Mouse (Mus musculus) hindbrain, embryonic 14.5 days (tissue): ENCODE results near the gene Rif1. TPM values are rescaled to one million over a fixed set of nuclear protein-coding genes. Genes with fewer than 3 reads are reported as not detected.
A peak's percentile ranks its signal among the peaks of the same experiment; 100 is the strongest.

Experiments
- ATAC-seq: fragments of 200-750 bp; cut with Nextera tagmentation; 2 replicates; pipeline ENCODE4 v1.8.0; 2017; ENCODE audit warnings: moderate number of reproducible peaks, mild to moderate bottlenecking, moderate TSS enrichment, moderate library complexity; ENCODE audit not compliant: low FRiP score
- DNase-seq: peaks from one replicate; pipeline ENCODE4 v3.0.0-alpha.2; 2015; ENCODE audit warnings: low spot score
- H3K27ac ChIP-seq: fragments of 300-500 bp; sonication (generic); 2 replicates; pipeline ENCODE4 v1.5.1; 2014; ENCODE audit warnings: mild to moderate bottlenecking, moderate library complexity
- H3K27me3 ChIP-seq: fragments of 300-500 bp; sonication (generic); 2 replicates; pipeline ENCODE4 v1.6.1; 2014; ENCODE audit warnings: mild to moderate bottlenecking, low read length, mixed read lengths; ENCODE audit not compliant: control insufficient read depth, insufficient read depth
- H3K36me3 ChIP-seq: fragments of 300-500 bp; sonication (generic); replicated peaks from 2 replicates; pipeline ENCODE4 v1.6.1; 2014; ENCODE audit not compliant: control insufficient read depth, insufficient read depth
- H3K4me1 ChIP-seq: fragments of 300-500 bp; sonication (generic); replicated peaks from 2 replicates; pipeline ENCODE4 v1.6.1; 2014; ENCODE audit warnings: antibody characterized with exemption, low read length, mixed read lengths; ENCODE audit not compliant: control insufficient read depth, insufficient read depth
- H3K4me2 ChIP-seq: fragments of 300-500 bp; sonication (generic); replicated peaks from 2 replicates; pipeline ENCODE4 v1.6.1; 2014; ENCODE audit warnings: mild to moderate bottlenecking, moderate library complexity
- H3K4me3 ChIP-seq: fragments of 300-500 bp; sonication (generic); replicated peaks from 2 replicates; pipeline ENCODE4 v1.5.1; 2014; ENCODE audit warnings: mild to moderate bottlenecking, low read length
- H3K9ac ChIP-seq: fragments of 300-500 bp; sonication (generic); 2 replicates; pipeline ENCODE4 v1.6.1; 2014
- H3K9me3 ChIP-seq: fragments of 300-500 bp; sonication (generic); 2 replicates; pipeline ENCODE4 v1.6.1; 2016; ENCODE audit warnings: low read length; ENCODE audit not compliant: control insufficient read depth
- WGBS: fragments of 180-500 bp; shearing (Covaris S2); extraction: QIAGEN DNeasy Blood & Tissue Kit; methylation state at CpG from one replicate; pipeline ENCODE4 v1.1.7; 2014; 5-methylcytosine and 5-hydroxymethylcytosine counted together
- polyA plus RNA-seq: library from polyadenylated mRNA; unstranded; fragments of >200 nt; fragmentation: Nextera tagmentation; extraction: Ambion mirVana; gene quantifications from 2 replicates; pipeline ENCODE4 v1.2.1, GENCODE M21; 2014

The Rif1 gene
- 25.5 and 32.4 TPM in 2 replicates for polyA plus RNA-seq

- H3K9me3 ChIP-seq = no peaks in the 10 kb centered on the region
- H3K9ac ChIP-seq = peak within 1 kb of the TSS; percentile 90
- peaks cover 13% of the 10 kb centered on the region for H3K4me1 ChIP-seq
- ATAC-seq (peak; percentile 97), DNase-seq (peak; percentile 84)
- H3K27me3 ChIP-seq = no peaks in the 10 kb centered on the region
- WGBS = under 1% methylated on average over 65 of the region's 72 CpGs
- H3K36me3 ChIP-seq = peaks cover 25% of the 10 kb centered on the region
- H3K4me3 ChIP-seq = peak within 1 kb of the TSS; percentile 99
- peak within 1 kb of the TSS; percentile 67 for H3K27ac ChIP-seq
- peak within 1 kb of the TSS; percentile 80 for H3K4me2 ChIP-seq
Measured at GRCm38 (mm10) chr2:52072491-52073140, at the start of gene Rif1. Gene Rif1, plus strand, starts transcription at chr2:52072832.

DNA sequence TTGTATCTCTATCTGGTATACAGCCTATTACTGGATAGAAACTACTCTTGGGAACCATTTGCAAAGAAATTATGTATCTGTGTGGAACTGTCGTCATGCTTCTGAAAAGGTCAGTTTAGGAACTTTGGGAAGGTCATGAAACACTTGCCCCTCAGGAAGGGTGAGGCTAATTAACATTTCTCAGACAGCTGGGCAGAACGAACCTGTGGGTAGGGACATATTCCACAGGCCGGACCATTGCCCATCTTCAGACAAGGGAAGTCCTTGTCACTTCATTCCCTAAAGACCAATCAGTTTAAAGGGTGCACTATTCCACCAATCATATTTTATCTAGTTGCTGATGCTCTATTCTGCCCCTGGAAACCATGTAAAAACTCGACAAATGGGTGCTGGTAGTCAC lies 45.6 kb upstream of the Rif1 start:
- Histone ChIP-seq H3K4me3 (no peak overlapping the region), H3K4me2 (no peak overlapping the region), H3K9me3 (0 out of 2 replicates have a peak, but pooled peaks cover 6% of the 10 kb centered on the region), H3K27me3 (no peaks in the 10 kb centered on the region), H3K36me3 (no peaks in the 10 kb centered on the region), H3K27ac (no peak overlapping the region), H3K9ac (no peak overlapping the region), H3K4me1 (no peaks in the 10 kb centered on the region)
- DNase-seq (no peak), ATAC-seq (no peak)
- WGBS = 71% methylated on average over 4 of the region's 4 CpGs

- H3K4me2 ChIP-seq = no peak overlapping the region
- H3K36me3 ChIP-seq = no peaks in the 10 kb centered on the region
- DNase-seq = no peak
- ATAC-seq = no peak
- 90% methylated on average over 3 of the region's 3 CpGs for WGBS
- H3K27me3 ChIP-seq = no peaks in the 10 kb centered on the region
- no peak overlapping the region for H3K27ac ChIP-seq
- no peak overlapping the region for H3K9ac ChIP-seq
- H3K9me3 ChIP-seq = 0 out of 2 replicates have a peak, but pooled peaks cover 6% of the 10 kb centered on the region
- no peaks in the 10 kb centered on the region for H3K4me1 ChIP-seq
- H3K4me3 ChIP-seq = no peak overlapping the region
Measured at GRCm38 (mm10) chr2:52029426-52029825, 43.2 kb upstream of the Rif1 start.

DNA sequence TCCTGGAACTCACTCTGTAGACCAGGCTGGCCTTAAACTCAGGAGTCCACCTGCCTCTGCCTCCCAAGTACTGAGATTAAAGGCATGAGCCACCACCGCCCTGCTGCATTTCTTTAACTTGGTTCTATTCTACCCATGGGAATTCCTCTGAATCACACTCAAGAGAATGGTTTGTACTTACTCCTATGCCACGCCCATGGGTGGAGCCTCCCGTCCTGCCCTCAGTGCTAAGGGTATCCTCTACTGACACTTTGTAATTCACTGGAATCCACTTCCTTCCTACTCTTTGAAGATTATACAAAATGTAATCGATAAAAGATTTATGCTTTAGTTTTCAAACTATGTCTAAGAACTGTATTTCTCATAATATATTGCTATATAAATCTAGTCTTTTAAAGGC lies 41.1 kb upstream of the Rif1 start:
- H3K4me1 ChIP-seq = no peaks in the 10 kb centered on the region
- H3K9ac ChIP-seq = no peak overlapping the region
- DNase-seq = no peak
- 92% methylated on average over 4 of the region's 4 CpGs for WGBS
- no peaks in the 10 kb centered on the region for H3K27me3 ChIP-seq
- ATAC-seq = no peak
- no peak overlapping the region for H3K27ac ChIP-seq
- no peak overlapping the region for H3K4me3 ChIP-seq
- no peaks in the 10 kb centered on the region for H3K36me3 ChIP-seq
- H3K4me2 ChIP-seq = no peak overlapping the region
- H3K9me3 ChIP-seq = 0 out of 2 replicates have a peak, but pooled peaks cover 6% of the 10 kb centered on the region

- ATAC-seq = no peak
- Histone ChIP-seq H3K4me3 (no peak overlapping the region), H3K9me3 (no peaks in the 10 kb centered on the region), H3K4me2 (no peak overlapping the region), H3K36me3 (no peaks in the 10 kb centered on the region), H3K27me3 (no peaks in the 10 kb centered on the region), H3K27ac (no peak overlapping the region), H3K9ac (no peak overlapping the region), H3K4me1 (peaks cover 4% of the 10 kb centered on the region; the same call in 1 of the 2 replicates)
- DNase-seq = no peak
- WGBS = 90% methylated on average over 4 of the region's 4 CpGs
Measured at GRCm38 (mm10) chr2:52034601-52035000, 38.0 kb upstream of the Rif1 start.

DNA sequence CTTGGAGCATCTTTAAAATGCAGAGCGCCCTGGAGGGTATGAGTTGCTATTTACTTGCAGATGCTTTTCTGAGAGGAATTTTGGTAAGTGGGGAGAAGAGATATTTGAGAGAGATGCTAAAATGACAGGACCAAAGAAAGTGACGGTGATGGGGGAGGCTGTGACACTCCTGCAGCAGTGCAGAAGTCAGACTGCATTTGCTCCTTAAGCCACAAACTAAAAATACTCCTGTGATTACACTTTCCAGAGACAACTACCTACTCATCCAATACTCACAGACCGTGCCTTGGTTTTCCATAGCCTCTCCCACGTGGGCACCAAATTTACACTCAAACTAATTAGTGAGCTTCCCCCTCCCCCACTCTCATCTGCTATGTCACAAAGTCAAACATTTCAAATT lies 37.5 kb upstream of the Rif1 start:
- H3K9ac ChIP-seq = no peak overlapping the region
- H3K36me3 ChIP-seq = no peaks in the 10 kb centered on the region
- H3K27ac ChIP-seq = no peak overlapping the region
- H3K4me3 ChIP-seq = no peak overlapping the region
- WGBS = 73% methylated on average over 4 of the region's 4 CpGs
- H3K27me3 ChIP-seq = no peaks in the 10 kb centered on the region
- H3K4me1 ChIP-seq = peaks cover 4% of the 10 kb centered on the region; the same call in 1 of the 2 replicates
- H3K4me2 ChIP-seq = no peak overlapping the region
- no peak for DNase-seq
- H3K9me3 ChIP-seq = no peaks in the 10 kb centered on the region
- no peak for ATAC-seq

- no peak for DNase-seq
- H3K4me3 ChIP-seq = no peak overlapping the region
Measured at GRCm38 (mm10) chr2:52036929-52037595, 35.6 kb upstream of the Rif1 start.

GRCm38 (mm10) chr2:52037882-52038281 lies 34.8 kb upstream of the Rif1 start, which contains the start of gene Tnfaip6:
Gene Tnfaip6, plus strand, starts transcription at chr2:52038009.
- no peaks in the 10 kb centered on the region for H3K27me3 ChIP-seq
- 0% methylated on average over 17 of the region's 17 CpGs for WGBS
- H3K27ac ChIP-seq = no peak within 1 kb of the TSS
- H3K9me3 ChIP-seq = no peaks in the 10 kb centered on the region
- H3K4me3 ChIP-seq = peak within 1 kb of the TSS; percentile 33
- H3K9ac ChIP-seq = peak within 1 kb of the TSS; percentile 36; the same call in 1 of the 2 replicates
- DNase-seq (peak; percentile 66), ATAC-seq (no peak)
- H3K4me1 ChIP-seq = peaks cover 4% of the 10 kb centered on the region; the same call in 1 of the 2 replicates
- no peaks in the 10 kb centered on the region for H3K36me3 ChIP-seq
- H3K4me2 ChIP-seq = peak within 1 kb of the TSS; percentile 62

More at GRCm38 (mm10) chr2:52036929-52037595, 35.6 kb upstream of the Rif1 start:
- no peak overlapping the region for H3K9ac ChIP-seq
- H3K9me3 ChIP-seq = no peaks in the 10 kb centered on the region
- peak overlapping the region; percentile 62 for H3K4me2 ChIP-seq
- WGBS = 34% methylated on average over 10 of the region's 11 CpGs
- peak; percentile 34; the same call in 1 of the 2 replicates for ATAC-seq
- no peaks in the 10 kb centered on the region for H3K27me3 ChIP-seq
- H3K27ac ChIP-seq = no peak overlapping the region
- H3K36me3 ChIP-seq = no peaks in the 10 kb centered on the region
- peaks cover 4% of the 10 kb centered on the region; the same call in 1 of the 2 replicates for H3K4me1 ChIP-seq

DNA sequence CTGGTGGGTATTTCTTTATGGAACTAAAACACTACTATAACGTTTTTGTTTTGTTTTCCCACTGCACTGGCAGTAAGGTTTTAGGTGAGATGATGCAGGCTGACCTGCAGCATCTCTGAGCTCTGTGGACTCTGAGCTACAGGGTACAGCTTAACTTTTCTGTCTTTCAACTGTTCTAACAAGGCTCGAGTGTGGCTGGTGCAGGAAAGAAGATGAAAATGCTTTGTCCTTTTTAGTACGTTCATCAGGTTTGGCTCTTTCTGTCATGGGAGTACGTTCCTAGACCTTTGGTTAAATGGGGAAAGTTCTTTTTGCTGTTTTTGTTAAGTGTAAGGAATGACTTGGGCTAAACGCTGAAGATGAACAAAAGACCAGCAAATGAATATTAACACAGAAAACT lies 34.1 kb upstream of the Rif1 start:
- H3K4me1 ChIP-seq = peaks cover 4% of the 10 kb centered on the region; the same call in 1 of the 2 replicates
- peak overlapping the region; percentile 33 for H3K4me3 ChIP-seq
- no peak for DNase-seq
- no peaks in the 10 kb centered on the region for H3K36me3 ChIP-seq
- peak overlapping the region; percentile 62 for H3K4me2 ChIP-seq
- no peaks in the 10 kb centered on the region for H3K27me3 ChIP-seq
- peak overlapping the region; percentile 16; the same call in 1 of the 2 replicates for H3K9ac ChIP-seq
- 21% methylated on average over 5 of the region's 5 CpGs for WGBS
- H3K9me3 ChIP-seq = no peaks in the 10 kb centered on the region
- no peak overlapping the region for H3K27ac ChIP-seq
- ATAC-seq = no peak
